Mouse (Mus musculus) cerebellum, postnatal 25 days (tissue): Measurements from ENCODE around the gene Cep78.

Source experiments
- DNase-seq, 2 experiments: peaks; one replicate each; pipeline ENCODE4 v3.0.0; 2021; ENCODE audit warnings: mixed read lengths in 2 of 2

The Cep78 gene

DNA sequence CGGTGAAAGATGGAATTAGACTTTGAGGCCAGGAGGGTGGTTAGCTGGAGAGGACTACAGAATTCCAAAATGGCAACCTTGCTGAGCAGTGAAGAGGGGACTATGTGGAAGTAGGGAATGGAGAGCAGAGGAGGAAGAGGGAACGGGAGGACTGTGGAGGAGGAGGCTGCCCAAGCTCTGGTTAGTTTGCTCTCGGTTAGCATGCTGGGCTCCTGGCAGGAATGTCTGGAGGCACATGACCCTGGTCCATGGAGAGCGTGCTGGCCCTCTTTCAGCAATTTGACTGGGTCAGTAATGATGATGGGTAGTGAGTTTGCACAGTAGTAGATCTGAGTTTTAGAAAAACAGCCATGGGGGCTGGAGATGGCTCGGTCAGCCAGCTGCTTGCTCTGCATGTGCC is 76.8 kb downstream of the Cep78 start:
- DNase-seq, result peak in 1 of 2 experiments; percentile 31
